Mouse (Mus musculus) hindbrain, embryonic 13.5 days (tissue): Measurements from ENCODE around the gene Polr1b. TPM values are rescaled to one million over a fixed set of nuclear protein-coding genes. Genes with fewer than 3 reads are reported as not detected.

Source experiments
- ATAC-seq: fragments of 200-750 bp; cut with Nextera tagmentation; 2 replicates; pipeline ENCODE4 v1.8.0; 2017; ENCODE audit warnings: moderate TSS enrichment; ENCODE audit not compliant: low FRiP score
- H3K27ac ChIP-seq: fragments of 300-500 bp; sonication (generic); 2 replicates; pipeline ENCODE4 v1.5.1; 2015; ENCODE audit warnings: inconsistent platforms, mild to moderate bottlenecking, moderate library complexity
- H3K27me3 ChIP-seq: fragments of 300-500 bp; sonication (generic); 2 replicates; pipeline ENCODE4 v1.6.1; 2015; ENCODE audit warnings: mild to moderate bottlenecking, inconsistent platforms
- H3K36me3 ChIP-seq: fragments of 300-500 bp; sonication (generic); 2 replicates; pipeline ENCODE4 v1.6.1; 2015; ENCODE audit warnings: mild to moderate bottlenecking, inconsistent platforms
- H3K4me1 ChIP-seq: fragments of 300-500 bp; sonication (generic); replicated peaks from 2 replicates; pipeline ENCODE4 v1.6.1; 2015; ENCODE audit warnings: inconsistent platforms
- H3K4me2 ChIP-seq: fragments of 300-500 bp; sonication (generic); 2 replicates; pipeline ENCODE4 v1.6.1; 2015; ENCODE audit warnings: inconsistent platforms, mild to moderate bottlenecking, moderate library complexity
- H3K4me3 ChIP-seq: fragments of 300-500 bp; sonication (generic); 2 replicates; pipeline ENCODE4 v1.5.1; 2015; ENCODE audit warnings: mild to moderate bottlenecking, inconsistent platforms
- H3K9ac ChIP-seq: fragments of 300-500 bp; sonication (generic); 2 replicates; pipeline ENCODE4 v1.6.1; 2015; ENCODE audit warnings: mild to moderate bottlenecking, inconsistent platforms
- H3K9me3 ChIP-seq: fragments of 300-500 bp; sonication (generic); 2 replicates; pipeline ENCODE4 v1.6.1; 2016; ENCODE audit warnings: inconsistent platforms
- WGBS: fragments of 180-500 bp; shearing (Covaris S2); methylation state at CpG from one replicate; pipeline ENCODE4 v1.1.7; 2015; 5-methylcytosine and 5-hydroxymethylcytosine counted together
- polyA plus RNA-seq: library from polyadenylated mRNA; unstranded; fragments of >200 nt; fragmentation: Nextera tagmentation; extraction: Ambion mirVana; gene quantifications from 2 replicates; pipeline ENCODE4 v1.2.1, GENCODE M21; 2015

The Polr1b gene
- polyA plus RNA-seq = 15.4 and 19.3 TPM in 2 replicates

DNA sequence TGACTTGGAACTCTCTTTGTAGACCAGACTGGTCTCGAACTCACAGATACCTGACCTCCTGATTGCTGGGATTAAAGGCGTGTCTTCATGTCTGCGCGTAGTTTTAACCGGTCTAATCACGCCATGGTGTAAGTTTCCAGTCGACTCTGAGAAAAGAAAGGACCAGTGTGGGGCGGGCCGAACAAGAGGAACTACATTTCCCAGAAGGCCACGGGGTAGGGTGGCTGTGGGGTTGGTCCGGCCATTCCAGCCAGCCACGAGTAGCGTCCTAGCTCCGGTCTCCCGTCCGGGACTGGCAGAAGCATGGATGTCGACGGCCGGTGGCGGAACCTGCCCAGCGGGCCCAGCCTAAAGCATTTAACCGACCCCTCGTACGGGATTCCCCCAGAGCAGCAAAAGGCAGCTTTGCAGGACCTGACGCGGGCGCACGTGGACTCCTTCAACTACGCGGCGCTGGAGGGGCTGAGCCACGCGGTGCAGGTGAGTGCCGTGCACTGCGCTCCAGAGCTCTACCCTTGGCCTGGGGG is at the start of gene Polr1b:
Polr1b (plus strand) TSS at position 212 of the 527 bp plus-strand sequence.
- no peak within 1 kb of the TSS for H3K27ac ChIP-seq
- peaks cover 12% of the 10 kb centered on the region for H3K4me1 ChIP-seq
- WGBS = under 1% methylated on average over 35 of the region's 35 CpGs
- H3K4me2 ChIP-seq = peak within 1 kb of the TSS; percentile 78
- H3K9me3 ChIP-seq = no peaks in the 10 kb centered on the region
- H3K9ac ChIP-seq = peak within 1 kb of the TSS; percentile 79
- H3K36me3 ChIP-seq = peaks cover 30% of the 10 kb centered on the region
- peak; percentile 99 for ATAC-seq
- H3K4me3 ChIP-seq = peak within 1 kb of the TSS; percentile 73
- no peaks in the 10 kb centered on the region for H3K27me3 ChIP-seq

DNA sequence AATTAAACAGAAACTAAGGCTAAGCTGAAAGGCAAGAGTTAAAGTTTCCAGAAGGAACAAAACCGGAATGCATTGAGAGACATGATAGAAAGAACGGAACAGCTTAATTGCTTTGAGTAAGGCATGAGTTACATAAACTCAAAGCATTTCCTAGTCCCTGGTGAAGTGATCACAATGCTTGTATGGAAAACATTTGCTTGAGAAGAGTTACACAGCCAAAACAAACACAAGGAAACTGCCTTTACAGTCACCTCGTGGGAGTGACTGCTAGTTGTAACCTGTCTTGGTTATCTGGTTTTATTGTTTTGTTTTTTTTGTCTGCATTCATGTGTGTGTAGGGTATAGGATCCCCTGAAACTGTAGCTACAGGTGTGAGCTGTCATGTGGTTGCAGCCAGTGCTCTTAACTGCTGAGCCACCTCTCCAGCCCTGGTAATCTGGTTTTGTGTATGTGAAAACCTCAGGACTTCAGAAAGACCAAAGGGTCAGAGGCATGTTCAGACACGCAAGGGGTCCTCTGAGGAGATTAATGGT is 48.3 kb upstream of the Polr1b start:
- no peak overlapping the region for H3K27ac ChIP-seq
- no peaks in the 10 kb centered on the region for H3K36me3 ChIP-seq
- no peak overlapping the region for H3K4me3 ChIP-seq
- H3K9ac ChIP-seq = no peak overlapping the region
- H3K4me2 ChIP-seq = no peak overlapping the region
- no peaks in the 10 kb centered on the region for H3K4me1 ChIP-seq
- H3K27me3 ChIP-seq = no peaks in the 10 kb centered on the region
- ATAC-seq = no peak
- WGBS = 81% methylated on average over 4 of the region's 4 CpGs
- 0 out of 2 replicates have a peak, but pooled peaks cover 2% of the 10 kb centered on the region for H3K9me3 ChIP-seq

DNA sequence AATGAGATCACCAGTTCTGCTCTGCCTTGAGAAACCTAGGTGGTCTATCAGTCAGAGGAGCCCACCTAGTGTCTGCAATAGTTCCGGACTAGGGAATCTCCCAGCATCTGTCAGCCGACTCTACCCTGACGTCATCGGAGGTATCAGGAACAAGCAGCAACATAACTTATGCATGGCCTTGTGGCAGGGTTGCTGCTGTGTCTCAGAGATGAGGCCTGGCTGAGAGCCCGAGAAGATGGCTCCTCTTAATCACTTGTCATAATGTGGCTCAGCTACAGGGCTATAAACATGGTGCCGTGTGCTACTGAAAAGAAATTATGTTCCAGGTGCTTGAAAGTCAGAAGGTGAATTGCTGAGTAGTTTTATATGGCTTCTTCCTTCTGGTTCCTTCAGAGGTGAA is 45.1 kb upstream of the Polr1b start:
- Histone ChIP-seq H3K27me3 (no peaks in the 10 kb centered on the region), H3K9me3 (0 out of 2 replicates have a peak, but pooled peaks cover 2% of the 10 kb centered on the region), H3K27ac (no peak overlapping the region), H3K9ac (no peak overlapping the region), H3K4me1 (no peaks in the 10 kb centered on the region), H3K4me2 (no peak overlapping the region), H3K4me3 (no peak overlapping the region), H3K36me3 (no peaks in the 10 kb centered on the region)
- ATAC-seq = no peak
- 92% methylated on average over 6 of the region's 6 CpGs for WGBS

- Histone ChIP-seq H3K9ac (no peak overlapping the region), H3K27me3 (no peaks in the 10 kb centered on the region), H3K4me1 (no peaks in the 10 kb centered on the region), H3K9me3 (0 out of 2 replicates have a peak, but pooled peaks cover 2% of the 10 kb centered on the region), H3K4me3 (no peak overlapping the region), H3K4me2 (no peak overlapping the region), H3K27ac (no peak overlapping the region), H3K36me3 (no peaks in the 10 kb centered on the region)
- 40% methylated on average over 9 of the region's 9 CpGs for WGBS
- ATAC-seq = no peak
These were observed 44.2 kb upstream of the Polr1b start for GRCm38 (mm10) chr2:129056597-129056996.

GRCm38 (mm10) chr2:129057256-129057655 is 43.5 kb upstream of the Polr1b start:
- H3K4me2 ChIP-seq = no peak overlapping the region
- H3K9me3 ChIP-seq = 0 out of 2 replicates have a peak, but pooled peaks cover 2% of the 10 kb centered on the region
- no peak overlapping the region for H3K9ac ChIP-seq
- H3K4me1 ChIP-seq = no peaks in the 10 kb centered on the region
- no peak overlapping the region for H3K4me3 ChIP-seq
- ATAC-seq = no peak
- no peak overlapping the region for H3K27ac ChIP-seq
- WGBS = 95% methylated on average over 8 of the region's 8 CpGs
- no peaks in the 10 kb centered on the region for H3K27me3 ChIP-seq
- H3K36me3 ChIP-seq = no peaks in the 10 kb centered on the region

GRCm38 (mm10) chr2:129057920-129058361 is 42.9 kb upstream of the Polr1b start:
- no peak overlapping the region for H3K4me3 ChIP-seq
- WGBS = 91% methylated on average over 6 of the region's 6 CpGs

GRCm38 (mm10) chr2:129061456-129062059 is 39.2 kb upstream of the Polr1b start:
- 81% methylated on average over 10 of the region's 10 CpGs for WGBS
- ATAC-seq = no peak

More at GRCm38 (mm10) chr2:129057920-129058361, 42.9 kb upstream of the Polr1b start:
- no peak overlapping the region for H3K27ac ChIP-seq
- no peaks in the 10 kb centered on the region for H3K4me1 ChIP-seq
- no peak for ATAC-seq
- no peaks in the 10 kb centered on the region for H3K27me3 ChIP-seq
- no peaks in the 10 kb centered on the region for H3K36me3 ChIP-seq
- H3K9ac ChIP-seq = no peak overlapping the region
- 0 out of 2 replicates have a peak, but pooled peaks cover 2% of the 10 kb centered on the region for H3K9me3 ChIP-seq
- H3K4me2 ChIP-seq = no peak overlapping the region

GRCm38 (mm10) chr2:129065437-129066282 is 35.1 kb upstream of the Polr1b start, which contains the start of gene Ttl:
TSS of gene Ttl (plus strand) at chr2:129065942.
- peak within 1 kb of the TSS; percentile 64 for H3K4me2 ChIP-seq

More at GRCm38 (mm10) chr2:129061456-129062059, 39.2 kb upstream of the Polr1b start:
- Histone ChIP-seq H3K36me3 (no peaks in the 10 kb centered on the region), H3K9me3 (no peaks in the 10 kb centered on the region), H3K9ac (no peak overlapping the region), H3K27me3 (no peaks in the 10 kb centered on the region), H3K4me3 (no peak overlapping the region), H3K4me1 (peaks cover 10% of the 10 kb centered on the region), H3K4me2 (no peak overlapping the region), H3K27ac (no peak overlapping the region)

DNA sequence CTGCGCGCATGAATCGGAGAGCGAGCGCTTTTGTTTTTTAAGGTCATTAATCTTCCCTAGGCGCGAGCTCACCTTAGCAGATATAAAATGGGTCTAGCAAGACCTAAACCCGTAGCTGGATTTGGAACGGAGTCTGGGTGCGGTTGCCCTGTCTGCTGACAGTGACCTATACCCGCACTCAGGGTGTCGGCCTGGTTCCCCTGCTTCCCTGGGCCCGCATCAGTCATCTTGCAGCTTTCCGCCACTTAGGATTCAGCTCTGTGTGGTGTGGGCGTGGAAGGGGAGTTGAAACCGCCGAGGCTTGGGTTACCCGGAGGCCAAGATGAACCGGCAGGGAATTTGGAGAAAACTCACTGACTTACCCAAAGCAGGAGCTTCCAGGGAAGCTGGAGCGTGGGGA is 34.5 kb upstream of the Polr1b start:
- peak overlapping the region; percentile 64 for H3K4me2 ChIP-seq
- H3K9ac ChIP-seq = peak overlapping the region; percentile 95
- H3K27me3 ChIP-seq = no peaks in the 10 kb centered on the region
- WGBS = 1% methylated on average over 20 of the region's 20 CpGs
- peaks cover 11% of the 10 kb centered on the region for H3K36me3 ChIP-seq
- H3K4me3 ChIP-seq = peak overlapping the region; percentile 87
- peak; percentile 82 for ATAC-seq
- peak overlapping the region; percentile 86 for H3K27ac ChIP-seq
- peaks cover 46% of the 10 kb centered on the region for H3K4me1 ChIP-seq
- no peaks in the 10 kb centered on the region for H3K9me3 ChIP-seq

More at GRCm38 (mm10) chr2:129065437-129066282, 35.1 kb upstream of the Polr1b start, which contains the start of gene Ttl:
- Histone ChIP-seq H3K36me3 (peaks cover 10% of the 10 kb centered on the region), H3K4me3 (peak within 1 kb of the TSS; percentile 87), H3K4me1 (peaks cover 45% of the 10 kb centered on the region), H3K27me3 (no peaks in the 10 kb centered on the region), H3K27ac (peak within 1 kb of the TSS; percentile 86), H3K9ac (peak within 1 kb of the TSS; percentile 95), H3K9me3 (no peaks in the 10 kb centered on the region)
- WGBS = 1% methylated on average over 62 of the region's 62 CpGs
- peak; percentile 94 for ATAC-seq

DNA sequence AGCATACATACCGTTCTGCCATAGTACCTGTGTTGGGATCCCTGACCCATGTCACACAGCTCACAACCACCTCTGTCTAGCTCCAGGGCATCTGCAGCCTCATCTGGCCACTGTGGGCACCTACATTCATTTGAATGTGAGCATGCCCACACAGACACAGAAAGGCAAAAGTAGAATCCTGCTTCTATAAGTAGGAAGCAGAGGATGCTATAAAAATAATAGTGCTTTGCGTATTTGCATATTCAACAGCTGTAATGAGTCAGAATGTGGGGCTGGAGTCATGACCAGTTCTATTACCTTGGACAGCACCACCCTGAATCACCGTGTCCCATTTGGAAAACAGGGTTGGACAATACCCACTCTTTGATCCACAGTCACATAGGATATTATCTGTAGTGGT is 30.5 kb upstream of the Polr1b start:
- no peak for ATAC-seq
- peaks cover 16% of the 10 kb centered on the region for H3K36me3 ChIP-seq
- no peak overlapping the region for H3K9ac ChIP-seq
- H3K9me3 ChIP-seq = no peaks in the 10 kb centered on the region
- H3K4me1 ChIP-seq = peaks cover 40% of the 10 kb centered on the region
- no peak overlapping the region for H3K27ac ChIP-seq
- no peak overlapping the region for H3K4me2 ChIP-seq
- 93% methylated on average over 3 of the region's 3 CpGs for WGBS
- H3K4me3 ChIP-seq = no peak overlapping the region
- H3K27me3 ChIP-seq = no peaks in the 10 kb centered on the region

GRCm38 (mm10) chr2:129078313-129078712 is 22.5 kb upstream of the Polr1b start:
- Histone ChIP-seq H3K4me1 (no peaks in the 10 kb centered on the region), H3K36me3 (peaks cover 72% of the 10 kb centered on the region), H3K9me3 (no peaks in the 10 kb centered on the region), H3K4me2 (no peak overlapping the region), H3K9ac (no peak overlapping the region), H3K4me3 (no peak overlapping the region), H3K27ac (no peak overlapping the region), H3K27me3 (no peaks in the 10 kb centered on the region)
- no peak for ATAC-seq
- WGBS = 87% methylated on average over 3 of the region's 3 CpGs

GRCm38 (mm10) chr2:129079194-129079593 is 21.6 kb upstream of the Polr1b start:
- Histone ChIP-seq H3K27ac (no peak overlapping the region), H3K27me3 (no peaks in the 10 kb centered on the region), H3K4me1 (no peaks in the 10 kb centered on the region), H3K36me3 (peaks cover 77% of the 10 kb centered on the region), H3K4me2 (no peak overlapping the region), H3K9me3 (no peaks in the 10 kb centered on the region), H3K4me3 (no peak overlapping the region), H3K9ac (no peak overlapping the region)
- no peak for ATAC-seq
- WGBS = 89% methylated on average over 2 of the region's 2 CpGs
